Mouse (Mus musculus): Measurements from ENCODE around the gene Msx3. TPM values are rescaled to one million over a fixed set of nuclear protein-coding genes. Genes with fewer than 3 reads are reported as not detected.

The Msx3 gene
- polyA plus RNA-seq, 2 experiments: not detected

DNA sequence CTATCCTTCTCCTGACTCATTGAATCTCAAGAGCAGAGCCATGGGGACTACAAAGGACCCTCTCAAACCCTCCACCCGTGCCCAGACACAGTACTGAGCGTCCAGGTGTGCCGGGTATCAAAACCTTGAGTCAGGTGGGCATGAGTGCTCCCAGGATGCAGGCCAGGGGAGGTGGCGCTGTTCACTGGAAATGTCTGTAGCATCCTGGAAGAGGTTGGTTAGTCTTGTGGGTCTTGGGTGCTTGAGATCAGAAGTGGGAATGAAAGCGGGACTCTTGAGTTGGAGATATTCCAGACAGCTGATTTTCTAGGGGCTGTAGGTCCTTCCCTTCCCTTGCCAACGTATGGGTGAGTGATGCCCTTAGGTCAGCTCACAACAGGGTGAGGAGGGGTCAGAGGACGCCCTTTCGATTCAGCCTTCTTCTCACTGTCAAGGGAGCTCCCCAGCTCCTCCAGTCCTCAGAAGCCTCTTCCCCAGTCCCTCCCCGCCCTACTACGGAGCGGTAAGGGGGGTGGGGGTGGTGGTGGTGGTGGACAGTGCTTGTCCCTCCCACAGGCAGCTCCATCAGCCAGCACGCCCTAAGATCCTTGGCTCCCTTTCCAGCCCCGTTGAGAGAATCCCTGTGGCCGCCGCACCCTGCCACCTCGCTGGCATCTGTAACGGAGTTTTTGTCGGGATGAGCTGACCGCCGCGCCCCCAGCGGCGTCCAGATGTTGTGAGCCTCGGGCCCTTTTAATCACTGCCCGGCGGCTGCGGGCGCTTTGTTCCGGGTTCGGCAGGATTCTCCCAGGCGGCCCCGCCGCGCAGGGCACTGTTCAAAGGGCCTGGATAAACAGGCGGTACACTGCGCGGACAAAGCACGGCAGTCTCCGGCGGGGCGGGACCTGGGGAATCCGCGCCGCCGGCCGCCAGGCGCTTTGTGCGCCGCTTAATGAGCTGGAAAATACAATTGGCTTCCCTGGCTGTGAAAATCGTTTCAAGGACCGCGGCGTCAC lies 8.8 kb upstream of the Msx3 start:
- H3K4me3 ChIP-seq (replicated peaks; ENCODE audit: low read length): peak overlapping the region; percentile 48
- H3K4me2 ChIP-seq (replicated peaks; ENCODE audit: low read depth, low read length, severe bottlenecking): peak overlapping the region; percentile 86
- H3K27me3 ChIP-seq (ENCODE audit: control insufficient read depth, insufficient read depth, low read length): peaks cover 67% of the 10 kb centered on the region
- peak; percentile 49 for ATAC-seq (ENCODE audit: low FRiP score, low read depth)
- DNase-seq (ENCODE audit: low spot score): no peak
- H3K9ac ChIP-seq (ENCODE audit: low read depth, low read length, severe bottlenecking): peak overlapping the region; percentile 61
- no peaks in the 10 kb centered on the region for H3K9me3 ChIP-seq (ENCODE audit: control insufficient read depth, low read length)
- H3K4me1 ChIP-seq (ENCODE audit: control insufficient read depth, insufficient read depth, low read length): 0 out of 2 replicates have a peak, but pooled peaks cover 14% of the 10 kb centered on the region
- 4% methylated on average over 52 of the region's 53 CpGs for WGBS
- H3K27ac ChIP-seq (replicated peaks; ENCODE audit: low read depth, low read length): no peak overlapping the region
- no peaks in the 10 kb centered on the region for H3K36me3 ChIP-seq (ENCODE audit: control insufficient read depth, insufficient read depth, low read length)
- no peak for TF ChIP-seq POLR2A (IDR thresholded peaks at IDR 0.05; ENCODE audit: borderline replicate concordance, extremely low read depth, insufficient read depth, insufficient read length)

DNA sequence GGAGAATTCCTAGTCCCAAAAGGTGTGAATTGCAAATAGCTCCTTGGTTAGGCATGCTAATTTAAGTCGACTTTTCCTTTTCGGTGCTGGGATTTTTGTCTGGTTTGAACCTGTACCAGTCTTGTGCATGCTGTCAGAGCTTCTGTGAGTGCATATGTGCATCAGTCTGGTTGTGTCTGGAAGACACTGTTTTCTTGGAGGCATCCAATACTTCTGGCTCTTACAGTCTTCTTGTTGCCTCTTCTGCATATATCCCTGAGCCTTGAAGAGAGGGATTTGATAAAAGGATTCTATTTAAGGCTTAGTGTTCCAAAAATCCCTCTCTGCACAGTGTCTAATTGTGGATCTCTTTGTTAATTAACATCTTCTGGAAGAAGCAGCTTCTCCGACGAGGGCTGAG lies 5.2 kb upstream of the Msx3 start:
- Histone ChIP-seq H3K4me3 (replicated peaks; ENCODE audit: low read length) (no peak overlapping the region), H3K9me3 (ENCODE audit: control insufficient read depth, low read length) (no peaks in the 10 kb centered on the region), H3K9ac (ENCODE audit: low read depth, low read length, severe bottlenecking) (no peak overlapping the region), H3K4me1 (ENCODE audit: control insufficient read depth, insufficient read depth, low read length) (peaks cover 18% of the 10 kb centered on the region), H3K4me2 (replicated peaks; ENCODE audit: low read depth, low read length, severe bottlenecking) (no peak overlapping the region), H3K27ac (replicated peaks; ENCODE audit: low read depth, low read length) (no peak overlapping the region), H3K27me3 (ENCODE audit: control insufficient read depth, insufficient read depth, low read length) (peaks cover 67% of the 10 kb centered on the region), H3K36me3 (ENCODE audit: control insufficient read depth, insufficient read depth, low read length) (no peaks in the 10 kb centered on the region)
- WGBS: 77% methylated on average over 4 of the region's 4 CpGs
- ATAC-seq (ENCODE audit: low FRiP score, low read depth) (no peak), DNase-seq (ENCODE audit: low spot score) (no peak)
- no peak for TF ChIP-seq POLR2A (IDR thresholded peaks at IDR 0.05; ENCODE audit: borderline replicate concordance, extremely low read depth, insufficient read depth, insufficient read length)

DNA sequence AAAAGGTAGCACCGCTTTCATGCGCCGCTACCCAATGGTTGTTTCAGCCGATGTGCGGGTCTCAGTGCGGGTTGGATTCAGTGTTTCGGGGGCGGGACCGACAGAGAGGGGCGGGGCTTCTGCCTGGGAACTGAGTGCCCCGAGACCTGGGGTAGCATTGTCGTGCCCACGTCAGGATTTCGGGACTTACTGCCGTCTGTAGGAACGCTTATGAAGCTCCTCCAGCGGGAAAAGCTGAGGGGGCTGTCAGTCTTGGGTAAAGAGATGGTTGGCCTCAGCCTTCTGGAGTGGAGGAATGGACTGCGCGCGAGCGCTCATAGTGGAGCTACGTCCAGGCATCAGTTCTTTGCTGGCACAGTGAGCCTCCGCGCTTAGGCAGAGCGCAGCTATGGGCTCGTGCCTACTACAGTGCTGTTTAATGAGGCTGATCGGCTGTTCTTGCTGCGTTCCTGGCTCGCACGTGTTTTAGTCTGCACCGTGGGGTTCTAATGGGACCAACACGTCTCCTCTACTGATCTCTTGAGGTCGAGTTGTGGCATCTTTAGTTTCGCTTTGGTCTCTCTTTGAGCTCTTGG lies 313 bp upstream of the Msx3 start:
- H3K4me2 ChIP-seq (replicated peaks; ENCODE audit: low read depth, low read length, severe bottlenecking): peak overlapping the region; percentile 61
- H3K9me3 ChIP-seq (ENCODE audit: control insufficient read depth, low read length): no peaks in the 10 kb centered on the region
- H3K36me3 ChIP-seq (ENCODE audit: control insufficient read depth, insufficient read depth, low read length): no peaks in the 10 kb centered on the region
- H3K4me1 ChIP-seq (ENCODE audit: control insufficient read depth, insufficient read depth, low read length): peaks cover 18% of the 10 kb centered on the region
- H3K27me3 ChIP-seq (ENCODE audit: control insufficient read depth, insufficient read depth, low read length): peaks cover 72% of the 10 kb centered on the region
- no peak overlapping the region for H3K27ac ChIP-seq (replicated peaks; ENCODE audit: low read depth, low read length)
- no peak overlapping the region for H3K9ac ChIP-seq (ENCODE audit: low read depth, low read length, severe bottlenecking)
- TF ChIP-seq POLR2A (IDR thresholded peaks at IDR 0.05; ENCODE audit: borderline replicate concordance, extremely low read depth, insufficient read depth, insufficient read length): no peak
- DNase-seq (ENCODE audit: low spot score) (peak; percentile 50), ATAC-seq (ENCODE audit: low FRiP score, low read depth) (peak; percentile 59; the same call in 1 of the 2 replicates)
- WGBS: 1% methylated on average over 33 of the region's 34 CpGs
- H3K4me3 ChIP-seq (replicated peaks; ENCODE audit: low read length): peak overlapping the region; percentile 41

DNA sequence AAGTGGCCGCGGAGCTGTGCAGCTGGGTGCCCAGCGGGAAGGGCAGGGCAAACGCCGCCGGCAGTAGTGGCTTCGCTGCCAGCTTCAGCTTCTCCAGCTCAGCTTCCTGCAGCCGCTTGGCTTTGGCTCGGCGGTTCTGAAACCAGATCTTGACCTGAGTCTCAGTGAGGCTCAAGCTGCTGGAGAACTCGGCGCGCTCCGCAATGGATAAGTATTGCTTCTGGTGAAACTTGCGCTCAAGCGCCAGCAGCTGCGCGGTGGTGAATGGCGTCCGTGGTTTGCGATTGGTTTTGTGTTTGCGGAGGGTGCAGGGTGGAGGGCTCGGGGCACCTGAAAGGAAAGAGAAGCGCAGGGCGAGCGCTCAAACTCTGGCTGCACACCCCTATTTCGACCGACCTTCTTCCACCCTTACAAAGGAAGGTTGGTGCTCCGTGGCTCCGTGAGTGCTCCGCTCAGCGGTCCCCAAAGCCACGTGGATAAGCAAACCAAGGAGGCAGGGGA lies 1.0 kb downstream of the Msx3 start:
- Histone ChIP-seq H3K4me2 (replicated peaks; ENCODE audit: low read depth, low read length, severe bottlenecking) (peak overlapping the region; percentile 61), H3K36me3 (ENCODE audit: control insufficient read depth, insufficient read depth, low read length) (no peaks in the 10 kb centered on the region), H3K27ac (replicated peaks; ENCODE audit: low read depth, low read length) (no peak overlapping the region), H3K9ac (ENCODE audit: low read depth, low read length, severe bottlenecking) (no peak overlapping the region), H3K4me1 (ENCODE audit: control insufficient read depth, insufficient read depth, low read length) (peaks cover 18% of the 10 kb centered on the region), H3K27me3 (ENCODE audit: control insufficient read depth, insufficient read depth, low read length) (peaks cover 72% of the 10 kb centered on the region), H3K4me3 (replicated peaks; ENCODE audit: low read length) (peak overlapping the region; percentile 41), H3K9me3 (ENCODE audit: control insufficient read depth, low read length) (no peaks in the 10 kb centered on the region)
- no peak for ATAC-seq (ENCODE audit: low FRiP score, low read depth)
- WGBS: under 1% methylated on average over 32 of the region's 33 CpGs
- no peak for TF ChIP-seq POLR2A (IDR thresholded peaks at IDR 0.05; ENCODE audit: borderline replicate concordance, extremely low read depth, insufficient read depth, insufficient read length)
- no peak for DNase-seq (ENCODE audit: low spot score)

DNA sequence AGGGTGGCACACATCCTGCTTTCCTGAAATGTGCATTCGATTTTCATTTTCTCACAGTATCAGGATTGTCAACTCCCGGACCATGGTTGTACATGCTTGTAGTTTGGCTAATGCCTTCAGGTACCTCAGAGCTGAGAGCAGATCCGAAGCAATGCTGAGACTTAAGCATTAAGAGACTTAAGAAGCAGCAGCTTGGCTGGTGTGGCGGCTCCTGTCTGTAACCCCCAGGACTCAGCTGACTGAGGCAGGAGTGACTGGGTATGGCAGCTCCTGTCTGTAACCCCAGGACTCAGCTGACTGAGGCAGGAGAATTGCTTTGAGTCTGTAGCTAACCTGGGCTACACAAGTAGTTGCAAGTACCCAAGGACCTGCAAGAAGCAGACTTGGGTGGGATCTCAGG lies 3.3 kb downstream of the Msx3 start:
- TF ChIP-seq POLR2A (IDR thresholded peaks at IDR 0.05; ENCODE audit: borderline replicate concordance, extremely low read depth, insufficient read depth, insufficient read length): no peak
- H3K9ac ChIP-seq (ENCODE audit: low read depth, low read length, severe bottlenecking): no peak overlapping the region
- peaks cover 18% of the 10 kb centered on the region for H3K4me1 ChIP-seq (ENCODE audit: control insufficient read depth, insufficient read depth, low read length)
- H3K27ac ChIP-seq (replicated peaks; ENCODE audit: low read depth, low read length): no peak overlapping the region
- no peak overlapping the region for H3K4me3 ChIP-seq (replicated peaks; ENCODE audit: low read length)
- no peak for ATAC-seq (ENCODE audit: low FRiP score, low read depth)
- WGBS: 74% methylated on average over 4 of the region's 4 CpGs
- H3K4me2 ChIP-seq (replicated peaks; ENCODE audit: low read depth, low read length, severe bottlenecking): no peak overlapping the region
- H3K36me3 ChIP-seq (ENCODE audit: control insufficient read depth, insufficient read depth, low read length): peaks cover 5% of the 10 kb centered on the region
- no peaks in the 10 kb centered on the region for H3K9me3 ChIP-seq (ENCODE audit: control insufficient read depth, low read length)
- peaks cover 53% of the 10 kb centered on the region for H3K27me3 ChIP-seq (ENCODE audit: control insufficient read depth, insufficient read depth, low read length)
- DNase-seq (ENCODE audit: low spot score): no peak
